Mouse (Mus musculus): ENCODE data around the gene Ccrl2. TPM values are rescaled to one million over a fixed set of nuclear protein-coding genes. Genes with fewer than 3 reads are reported as not detected.

Ccrl2 gene
- polyA plus RNA-seq, 1 experiment from 2014 or later = 1.9 TPM

DNA sequence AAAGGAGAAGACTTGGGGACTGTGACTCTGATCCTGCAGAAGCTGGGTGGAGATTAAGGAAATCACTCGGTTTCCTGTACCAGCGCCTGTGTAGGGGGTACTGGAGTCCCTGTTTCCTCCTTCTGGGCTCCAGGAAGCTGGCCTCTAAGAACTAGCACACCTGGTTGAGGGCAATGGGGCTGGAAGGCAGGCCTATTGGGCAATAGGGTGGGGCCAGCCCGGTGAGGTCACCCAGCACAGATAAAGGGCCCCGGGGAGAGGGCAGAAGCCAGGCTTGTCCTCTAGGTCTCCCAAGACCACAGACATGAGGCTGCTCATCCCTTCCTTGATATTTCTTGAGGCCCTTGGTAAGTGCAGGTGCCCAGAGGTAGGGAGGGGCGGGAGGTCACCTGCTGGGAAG is 38.3 kb downstream of the Ccrl2 start, which contains the start of gene Ltf:
Gene Ltf, plus strand, starts transcription at position 250 of the 400 bp plus-strand sequence.
- no peak within 1 kb of the TSS for H3K4me3 ChIP-seq (replicated peaks; ENCODE audit: low read depth, low read length)
- no peaks in the 10 kb centered on the region for H3K36me3 ChIP-seq (ENCODE audit: control insufficient read depth, insufficient read depth, low read length)
- H3K27ac ChIP-seq (replicated peaks; ENCODE audit: low read depth, low read length) = no peak within 1 kb of the TSS
- H3K9ac ChIP-seq (replicated peaks; ENCODE audit: low read length) = no peak within 1 kb of the TSS
- no peaks in the 10 kb centered on the region for H3K9me3 ChIP-seq (ENCODE audit: control insufficient read depth, low read length)
- no peak for DNase-seq
- H3K4me1 ChIP-seq (ENCODE audit: control insufficient read depth, insufficient read depth, low read length) = no peaks in the 10 kb centered on the region
- H3K27me3 ChIP-seq (ENCODE audit: control insufficient read depth, insufficient read depth, low read length) = no peaks in the 10 kb centered on the region
- ATAC-seq (ENCODE audit: low FRiP score, low TSS enrichment) = no peak
- 83% methylated on average over 5 of the region's 5 CpGs for WGBS
- H3K4me2 ChIP-seq (ENCODE audit: low read length) = no peak within 1 kb of the TSS

DNA sequence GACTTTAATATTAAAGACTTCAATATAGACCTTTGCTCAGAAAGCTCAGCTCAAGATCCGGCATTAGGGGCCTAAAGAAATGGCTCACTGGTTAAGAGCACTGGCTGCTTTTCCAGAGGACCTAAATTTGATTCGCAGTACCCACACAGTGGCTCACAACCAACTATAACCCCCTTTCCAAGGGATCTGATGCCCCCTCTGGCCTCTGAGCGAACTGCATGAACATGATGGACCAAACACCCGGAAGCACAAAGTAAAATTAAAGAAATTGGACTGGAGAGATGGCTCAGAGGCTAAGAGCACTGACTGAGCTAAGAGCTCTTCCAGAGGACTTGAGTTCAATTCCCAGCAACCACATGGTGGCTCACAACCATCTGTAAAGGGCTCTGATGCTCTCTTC is 41.7 kb downstream of the Ccrl2 start:
- no peak overlapping the region for H3K4me3 ChIP-seq (replicated peaks; ENCODE audit: low read depth, low read length)
- no peaks in the 10 kb centered on the region for H3K27me3 ChIP-seq (ENCODE audit: control insufficient read depth, insufficient read depth, low read length)
- no peak overlapping the region for H3K27ac ChIP-seq (replicated peaks; ENCODE audit: low read depth, low read length)
- ATAC-seq (ENCODE audit: low FRiP score, low TSS enrichment) (no peak), DNase-seq (no peak)
- WGBS = 79% methylated on average over 4 of the region's 4 CpGs
- H3K4me1 ChIP-seq (ENCODE audit: control insufficient read depth, insufficient read depth, low read length) = no peaks in the 10 kb centered on the region
- H3K4me2 ChIP-seq (ENCODE audit: low read length) = no peak overlapping the region
- H3K9me3 ChIP-seq (ENCODE audit: control insufficient read depth, low read length) = no peaks in the 10 kb centered on the region
- H3K9ac ChIP-seq (replicated peaks; ENCODE audit: low read length) = no peak overlapping the region
- H3K36me3 ChIP-seq (ENCODE audit: control insufficient read depth, insufficient read depth, low read length) = no peaks in the 10 kb centered on the region

DNA sequence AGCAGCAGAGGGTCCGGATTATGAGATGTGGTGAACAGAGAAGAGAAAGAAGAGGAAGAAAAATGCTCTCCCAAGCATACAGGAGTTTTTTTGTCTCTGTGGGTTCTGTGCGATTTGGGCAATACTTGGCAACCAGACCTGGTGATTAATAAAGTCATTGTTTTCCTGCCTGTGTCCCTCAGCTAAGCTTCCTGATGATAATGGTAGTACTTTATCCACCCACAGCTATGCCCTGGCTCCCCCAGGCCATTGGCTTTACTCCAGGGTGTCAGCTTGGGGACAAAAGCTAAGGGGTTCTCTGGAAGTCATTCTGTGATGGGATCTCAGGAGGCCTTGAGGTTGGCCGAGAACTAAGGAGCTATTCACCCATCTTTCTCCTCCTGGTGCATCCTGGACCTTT is 45.3 kb downstream of the Ccrl2 start:
- WGBS = 81% methylated on average over 3 of the region's 3 CpGs
- ATAC-seq (ENCODE audit: low FRiP score, low TSS enrichment) (no peak), DNase-seq (no peak)
- Histone ChIP-seq H3K9ac (replicated peaks; ENCODE audit: low read length) (no peak overlapping the region), H3K4me1 (ENCODE audit: control insufficient read depth, insufficient read depth, low read length) (no peaks in the 10 kb centered on the region), H3K27ac (replicated peaks; ENCODE audit: low read depth, low read length) (no peak overlapping the region), H3K9me3 (ENCODE audit: control insufficient read depth, low read length) (no peaks in the 10 kb centered on the region), H3K36me3 (ENCODE audit: control insufficient read depth, insufficient read depth, low read length) (no peaks in the 10 kb centered on the region), H3K27me3 (ENCODE audit: control insufficient read depth, insufficient read depth, low read length) (no peaks in the 10 kb centered on the region), H3K4me3 (replicated peaks; ENCODE audit: low read depth, low read length) (no peak overlapping the region), H3K4me2 (ENCODE audit: low read length) (no peak overlapping the region)

DNA sequence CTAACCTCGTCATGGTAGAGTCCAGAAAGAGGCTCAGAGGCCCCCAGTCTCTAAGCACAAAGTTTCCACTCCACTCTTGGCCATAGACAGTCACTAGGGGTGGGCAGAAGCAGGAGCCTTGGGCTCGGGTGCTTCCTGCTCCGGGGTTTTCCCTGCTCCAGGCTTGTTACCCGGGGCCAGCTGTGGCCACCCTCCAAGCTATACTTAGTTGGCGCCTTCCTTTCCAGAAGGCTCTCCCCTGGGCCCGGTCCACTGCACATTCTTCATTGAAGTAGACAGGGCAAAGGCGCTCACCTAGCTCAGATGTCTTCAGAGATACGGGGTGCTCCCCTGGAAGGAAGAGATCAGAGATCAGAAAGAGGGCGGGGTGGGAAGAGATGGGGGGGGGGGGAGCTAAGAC is 45.8 kb downstream of the Ccrl2 start:
- H3K27ac ChIP-seq (replicated peaks; ENCODE audit: low read depth, low read length) = no peak overlapping the region
- H3K4me1 ChIP-seq (ENCODE audit: control insufficient read depth, insufficient read depth, low read length) = no peaks in the 10 kb centered on the region
- ATAC-seq (ENCODE audit: low FRiP score, low TSS enrichment) (no peak), DNase-seq (no peak)
- no peak overlapping the region for H3K9ac ChIP-seq (replicated peaks; ENCODE audit: low read length)
- no peaks in the 10 kb centered on the region for H3K36me3 ChIP-seq (ENCODE audit: control insufficient read depth, insufficient read depth, low read length)
- no peak overlapping the region for H3K4me2 ChIP-seq (ENCODE audit: low read length)
- no peak overlapping the region for H3K4me3 ChIP-seq (replicated peaks; ENCODE audit: low read depth, low read length)
- 86% methylated on average over 9 of the region's 9 CpGs for WGBS
- no peaks in the 10 kb centered on the region for H3K27me3 ChIP-seq (ENCODE audit: control insufficient read depth, insufficient read depth, low read length)
- no peaks in the 10 kb centered on the region for H3K9me3 ChIP-seq (ENCODE audit: control insufficient read depth, low read length)

DNA sequence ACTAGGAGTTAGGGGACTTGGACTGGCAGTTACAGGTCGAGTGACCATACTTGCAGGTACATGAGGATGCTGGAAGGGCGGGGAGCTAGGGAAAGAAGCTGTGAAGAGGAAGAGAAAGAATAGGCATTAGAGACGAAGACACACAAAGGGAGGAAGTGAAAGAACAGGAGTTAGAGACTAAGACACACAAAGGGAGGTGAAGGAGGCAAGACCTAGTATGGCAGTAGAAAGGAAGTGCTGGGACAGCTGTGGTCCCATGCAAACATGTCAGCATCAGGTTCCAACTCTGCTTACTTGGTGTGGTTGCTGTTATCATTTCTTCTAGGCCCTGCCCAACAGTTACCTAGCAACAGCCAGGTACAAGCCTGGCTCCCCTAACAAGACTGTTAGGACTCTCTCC is 47.6 kb downstream of the Ccrl2 start:
- WGBS = 57% methylated on average over 3 of the region's 3 CpGs
- Histone ChIP-seq H3K36me3 (ENCODE audit: control insufficient read depth, insufficient read depth, low read length) (no peaks in the 10 kb centered on the region), H3K4me2 (ENCODE audit: low read length) (no peak overlapping the region), H3K4me1 (ENCODE audit: control insufficient read depth, insufficient read depth, low read length) (no peaks in the 10 kb centered on the region), H3K27ac (replicated peaks; ENCODE audit: low read depth, low read length) (no peak overlapping the region), H3K9me3 (ENCODE audit: control insufficient read depth, low read length) (no peaks in the 10 kb centered on the region), H3K9ac (replicated peaks; ENCODE audit: low read length) (no peak overlapping the region), H3K27me3 (ENCODE audit: control insufficient read depth, insufficient read depth, low read length) (no peaks in the 10 kb centered on the region), H3K4me3 (replicated peaks; ENCODE audit: low read depth, low read length) (no peak overlapping the region)
- ATAC-seq (ENCODE audit: low FRiP score, low TSS enrichment) = no peak
- DNase-seq = no peak

DNA sequence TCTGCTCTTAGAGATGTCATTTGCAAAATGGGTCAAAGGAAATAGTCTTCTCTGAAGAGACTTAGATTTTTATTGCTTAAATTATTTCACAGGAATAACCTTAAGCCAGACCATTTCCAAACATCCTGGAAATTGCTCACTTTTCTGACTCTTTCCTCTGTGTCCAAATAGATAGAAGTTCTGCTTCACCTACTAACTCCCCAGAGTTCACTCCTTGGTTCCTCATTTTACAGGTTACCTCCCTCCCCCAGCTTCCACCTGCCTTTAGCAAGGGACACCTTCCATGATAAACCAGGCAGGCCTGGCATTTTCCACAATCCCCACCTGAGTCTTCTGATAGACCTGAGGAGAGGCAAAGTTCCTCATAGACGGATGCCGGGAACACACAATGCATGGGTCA is 50.8 kb downstream of the Ccrl2 start:
- ATAC-seq (ENCODE audit: low FRiP score, low TSS enrichment) = no peak
- WGBS = 94% methylated on average over 2 of the region's 2 CpGs
- no peak overlapping the region for H3K27ac ChIP-seq (replicated peaks; ENCODE audit: low read depth, low read length)

More for the DNA sequence above, 50.8 kb downstream of the Ccrl2 start:
- Histone ChIP-seq H3K36me3 (ENCODE audit: control insufficient read depth, insufficient read depth, low read length) (no peaks in the 10 kb centered on the region), H3K4me1 (ENCODE audit: control insufficient read depth, insufficient read depth, low read length) (no peaks in the 10 kb centered on the region), H3K27me3 (ENCODE audit: control insufficient read depth, insufficient read depth, low read length) (no peaks in the 10 kb centered on the region), H3K4me3 (replicated peaks; ENCODE audit: low read depth, low read length) (no peak overlapping the region), H3K9me3 (ENCODE audit: control insufficient read depth, low read length) (no peaks in the 10 kb centered on the region), H3K4me2 (ENCODE audit: low read length) (no peak overlapping the region), H3K9ac (replicated peaks; ENCODE audit: low read length) (no peak overlapping the region)
- no peak for DNase-seq

Other genes with a start within 250 kb of the Ccrl2 start
- not detected in 2 replicates for gene Prss44, start 243.5 kb downstream of the Ccrl2 start, polyA plus RNA-seq (2014; fragmentation: Nextera tagmentation; extraction: Ambion mirVana)
- not detected in 2 replicates for gene Prss43, start 230.8 kb downstream of the Ccrl2 start, polyA plus RNA-seq (2014; fragmentation: Nextera tagmentation; extraction: Ambion mirVana)
- not detected in 2 replicates for gene Prss45, start 222.9 kb downstream of the Ccrl2 start, polyA plus RNA-seq (2014; fragmentation: Nextera tagmentation; extraction: Ambion mirVana)
- gene Prss46, start 213.0 kb downstream of the Ccrl2 start, polyA plus RNA-seq (2014; fragmentation: Nextera tagmentation; extraction: Ambion mirVana) = not detected in 2 replicates
- 0.24 and 0.34 TPM in 2 replicates for gene Prss50, start 199.6 kb downstream of the Ccrl2 start, polyA plus RNA-seq (2014; fragmentation: Nextera tagmentation; extraction: Ambion mirVana)
- 0.50 and 0.72 TPM in 2 replicates for gene Als2cl, start 177.6 kb downstream of the Ccrl2 start, polyA plus RNA-seq (2014; fragmentation: Nextera tagmentation; extraction: Ambion mirVana)
- gene Tmie, start 177.4 kb downstream of the Ccrl2 start, polyA plus RNA-seq (2014; fragmentation: Nextera tagmentation; extraction: Ambion mirVana) = 0.75 and 1.5 TPM in 2 replicates
- gene Fam240a, start 140.7 kb downstream of the Ccrl2 start, polyA plus RNA-seq (2014; fragmentation: Nextera tagmentation; extraction: Ambion mirVana) = not detected in 2 replicates
- not detected in 2 replicates for gene Tdgf1, start 111.4 kb downstream of the Ccrl2 start, polyA plus RNA-seq (2014; fragmentation: Nextera tagmentation; extraction: Ambion mirVana)
- gene Lrrc2, start 106.0 kb downstream of the Ccrl2 start, polyA plus RNA-seq (2014; fragmentation: Nextera tagmentation; extraction: Ambion mirVana) = 0.38 and 0.51 TPM in 2 replicates
- not detected in 2 replicates for gene Rtp3, start 66.9 kb downstream of the Ccrl2 start, polyA plus RNA-seq (2014; fragmentation: Nextera tagmentation; extraction: Ambion mirVana)
- 0.24 and 0.51 TPM in 2 replicates for gene Ltf, start 38.2 kb downstream of the Ccrl2 start, polyA plus RNA-seq (2014; fragmentation: Nextera tagmentation; extraction: Ambion mirVana)
- 45.1 and 50.7 TPM in 2 replicates for gene Lrrfip2, start 60.1 kb upstream of the Ccrl2 start, polyA plus RNA-seq (2014; fragmentation: Nextera tagmentation; extraction: Ambion mirVana)
- 25.0 and 30.4 TPM in 2 replicates for gene Mlh1, start 214.3 kb upstream of the Ccrl2 start, polyA plus RNA-seq (2014; fragmentation: Nextera tagmentation; extraction: Ambion mirVana)
- gene Epm2aip1, start 214.4 kb upstream of the Ccrl2 start, polyA plus RNA-seq (2014; fragmentation: Nextera tagmentation; extraction: Ambion mirVana) = 77.0 and 93.4 TPM in 2 replicates

Measured in midbrain, embryonic 14.5 days (tissue).